Mouse (Mus musculus): ENCODE data around the gene Sall2. TPM values are rescaled to one million over a fixed set of nuclear protein-coding genes. Genes with fewer than 3 reads are reported as not detected.
A peak's percentile ranks its signal among the peaks of the same experiment; 100 is the strongest.
"Not testable (repeated sequence)": the region's sequence is repeated elsewhere in the genome, so short reads cannot be mapped to it uniquely, and the experiment has no call there.

Gene Sall2
- 1 to 10 TPM; 6.1 to 6.4 TPM for total RNA-seq (2021)

GRCm38 (mm10) chr14:52327910-52328812, at the start of gene Sall2:
Sall2 (minus strand) TSS chr14:52328762.
- no peak for DNase-seq

- DNase-seq = no peak
Measured at GRCm38 (mm10) chr14:52368741-52369140, 40.2 kb upstream of the Sall2 start.

- no peak for DNase-seq
Measured at GRCm38 (mm10) chr14:52356308-52356707, 27.7 kb upstream of the Sall2 start, which contains the start of gene Olfr1513. Olfr1513 (minus strand) TSS chr14:52356408.

- no peak for DNase-seq
Measured at GRCm38 (mm10) chr14:52339512-52339852, 10.9 kb upstream of the Sall2 start.

GRCm38 (mm10) chr14:52338751-52339511, 10.4 kb upstream of the Sall2 start:
- DNase-seq = peak; percentile 70

GRCm38 (mm10) chr14:52332171-52332570, 3.6 kb upstream of the Sall2 start:
- DNase-seq = no peak

GRCm38 (mm10) chr14:52331069-52331750, 2.6 kb upstream of the Sall2 start:
- no peak for DNase-seq

GRCm38 (mm10) chr14:52327375-52327901, 1.1 kb downstream of the Sall2 start:
- DNase-seq = no peak

- DNase-seq = no peak
Measured at GRCm38 (mm10) chr14:52325890-52326289, 2.7 kb downstream of the Sall2 start.

- DNase-seq = no peak
Measured at GRCm38 (mm10) chr14:52319361-52319760, 9.2 kb downstream of the Sall2 start.

GRCm38 (mm10) chr14:52316441-52317225, 11.9 kb downstream of the Sall2 start:
- DNase-seq = no peak

GRCm38 (mm10) chr14:52315792-52316440, 12.6 kb downstream of the Sall2 start:
- peak; percentile 72 for DNase-seq

GRCm38 (mm10) chr14:52315283-52315780, 13.2 kb downstream of the Sall2 start:
- no peak for DNase-seq

- no peak for DNase-seq
Measured at GRCm38 (mm10) chr14:52314808-52315150, 13.8 kb downstream of the Sall2 start.

- DNase-seq = no peak
Measured at GRCm38 (mm10) chr14:52313931-52314807, 14.4 kb downstream of the Sall2 start.

- DNase-seq = no peak
Measured at GRCm38 (mm10) chr14:52310906-52311305, 17.7 kb downstream of the Sall2 start.

- not testable (repeated sequence) for DNase-seq
Measured at GRCm38 (mm10) chr14:52310343-52310742, 18.2 kb downstream of the Sall2 start.

- no peak for DNase-seq
Measured at GRCm38 (mm10) chr14:52306100-52306499, 22.5 kb downstream of the Sall2 start.

GRCm38 (mm10) chr14:52304644-52305271, 23.8 kb downstream of the Sall2 start, which contains the start of gene Mettl3:
Mettl3 (minus strand) TSS chr14:52305128.
- peak; percentile 92 for DNase-seq
